Mouse (Mus musculus) testis, adult 2 months (tissue): ENCODE data around the gene Gpr15. TPM values are rescaled to one million over a fixed set of nuclear protein-coding genes. Genes with fewer than 3 reads are reported as not detected.

ENCODE experiments used
- H3K27ac ChIP-seq: fragments of 200-500 bp; 2 replicates; pipeline ENCODE4 v1.5.1; 2012; ENCODE audit warnings: low read depth, low read length; ENCODE audit not compliant: control insufficient read depth, insufficient read depth
- H3K27me3 ChIP-seq: fragments of 200-500 bp; 2 replicates; pipeline ENCODE4 v1.6.1; 2012; ENCODE audit warnings: mild to moderate bottlenecking, low read length, moderate library complexity; ENCODE audit not compliant: control insufficient read depth, insufficient read depth
- H3K36me3 ChIP-seq: fragments of 200-500 bp; 2 replicates; pipeline ENCODE4 v1.6.1; 2012; ENCODE audit warnings: mild to moderate bottlenecking, low read length; ENCODE audit not compliant: control insufficient read depth, insufficient read depth
- H3K4me1 ChIP-seq: fragments of 200-500 bp; 2 replicates; pipeline ENCODE4 v1.6.1; 2012; ENCODE audit warnings: low read length; ENCODE audit not compliant: control insufficient read depth, insufficient read depth
- H3K4me3 ChIP-seq: fragments of 200-500 bp; 2 replicates; pipeline ENCODE4 v1.5.1; 2012; ENCODE audit warnings: low read depth, mild to moderate bottlenecking, low read length, moderate library complexity, mixed read lengths; ENCODE audit not compliant: control insufficient read depth
- CTCF ChIP-seq: fragments of 200-500 bp; IDR thresholded peaks from 2 replicates; pipeline ENCODE4 v1.5.1; 2012; ENCODE audit warnings: low read depth, mild to moderate bottlenecking, inconsistent platforms, low read length, moderate library complexity; ENCODE audit not compliant: control insufficient read depth, insufficient read depth, insufficient replicate concordance
- POLR2A ChIP-seq: fragments of 200-500 bp; IDR thresholded peaks from 2 replicates; pipeline ENCODE4 v1.6.1; 2012; ENCODE audit warnings: low read depth, mild to moderate bottlenecking, inconsistent platforms, low read length, moderate library complexity; ENCODE audit not compliant: control insufficient read depth
- polyA plus RNA-seq: library from polyadenylated mRNA; depleted of rRNA; stranded (reverse); fragments of >200 nt; gene quantifications from 2 replicates; pipeline ENCODE4 v1.2.3, GENCODE M21; 2012

Gpr15 gene
- polyA plus RNA-seq, 1 experiment = 4.2 TPM

DNA sequence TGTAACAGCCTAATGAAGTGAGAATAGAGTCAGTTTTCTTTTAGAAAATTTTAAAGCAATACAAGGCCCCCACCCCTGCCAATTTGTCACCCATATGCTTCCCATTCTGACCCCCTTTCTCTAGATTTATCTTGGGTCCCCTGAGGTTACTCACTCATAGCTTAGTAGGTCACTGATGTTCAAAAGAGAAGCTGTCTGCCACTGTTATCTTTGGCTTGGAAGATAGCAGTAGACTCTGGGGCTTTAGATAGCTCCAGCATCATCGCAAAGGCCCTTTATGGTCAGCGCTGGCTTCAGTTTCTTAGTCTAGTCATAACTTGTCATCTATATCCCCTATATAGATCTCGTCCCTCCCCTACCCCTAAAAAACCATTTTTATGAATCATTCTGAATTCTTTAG, 42.2 kb downstream of the Gpr15 start:
- Histone ChIP-seq H3K27ac (no peak overlapping the region), H3K4me1 (no peaks in the 10 kb centered on the region), H3K4me3 (no peak overlapping the region), H3K27me3 (no peaks in the 10 kb centered on the region), H3K36me3 (no peaks in the 10 kb centered on the region)
- TF ChIP-seq CTCF = no peak
- TF ChIP-seq POLR2A = no peak

DNA sequence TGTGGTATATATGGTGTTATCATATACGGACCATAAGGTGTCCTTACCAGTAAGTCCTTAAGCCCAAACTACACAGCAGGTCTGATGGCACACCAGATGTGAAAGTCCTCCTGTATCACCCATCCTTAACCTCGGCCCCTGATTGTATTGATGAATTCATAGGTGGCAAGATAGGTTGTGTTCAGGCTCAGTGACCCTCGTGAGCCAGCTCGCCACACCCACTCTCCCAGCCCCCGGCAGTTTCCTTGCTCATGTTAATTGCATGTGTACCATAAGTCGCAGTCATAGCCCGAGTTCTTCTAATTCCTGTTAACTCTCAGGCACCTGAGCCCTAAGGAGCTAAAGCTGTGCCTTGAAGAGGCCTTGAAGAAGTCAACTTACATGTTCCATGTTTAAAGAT, 42.7 kb downstream of the Gpr15 start:
- no peak overlapping the region for H3K4me3 ChIP-seq
- no peaks in the 10 kb centered on the region for H3K36me3 ChIP-seq
- H3K27me3 ChIP-seq = no peaks in the 10 kb centered on the region
- H3K4me1 ChIP-seq = no peaks in the 10 kb centered on the region
- TF ChIP-seq CTCF = no peak
- no peak for TF ChIP-seq POLR2A
- no peak overlapping the region for H3K27ac ChIP-seq

DNA sequence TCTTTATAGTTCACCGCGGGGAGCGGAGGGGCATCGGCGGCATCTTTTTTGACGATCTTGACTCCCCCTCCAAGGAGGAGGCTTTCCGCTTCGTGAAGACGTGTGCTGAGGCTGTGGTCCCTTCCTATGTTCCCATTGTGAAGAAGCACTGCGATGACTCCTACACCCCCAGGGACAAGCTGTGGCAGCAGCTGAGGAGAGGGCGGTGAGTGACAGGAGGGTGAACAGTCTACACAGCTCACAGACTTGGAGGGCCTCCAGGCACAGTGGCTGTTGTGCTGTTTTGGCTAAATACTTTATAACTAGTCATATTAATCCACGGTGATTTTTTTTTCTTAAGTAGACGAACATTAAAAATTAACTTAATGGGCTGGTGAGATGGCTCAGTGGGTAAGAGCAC, 43.6 kb downstream of the Gpr15 start:
- Histone ChIP-seq H3K4me3 (no peak overlapping the region), H3K27me3 (no peaks in the 10 kb centered on the region), H3K27ac (no peak overlapping the region), H3K4me1 (peaks cover 6% of the 10 kb centered on the region), H3K36me3 (no peaks in the 10 kb centered on the region)
- TF ChIP-seq POLR2A (no peak), CTCF (no peak)

DNA sequence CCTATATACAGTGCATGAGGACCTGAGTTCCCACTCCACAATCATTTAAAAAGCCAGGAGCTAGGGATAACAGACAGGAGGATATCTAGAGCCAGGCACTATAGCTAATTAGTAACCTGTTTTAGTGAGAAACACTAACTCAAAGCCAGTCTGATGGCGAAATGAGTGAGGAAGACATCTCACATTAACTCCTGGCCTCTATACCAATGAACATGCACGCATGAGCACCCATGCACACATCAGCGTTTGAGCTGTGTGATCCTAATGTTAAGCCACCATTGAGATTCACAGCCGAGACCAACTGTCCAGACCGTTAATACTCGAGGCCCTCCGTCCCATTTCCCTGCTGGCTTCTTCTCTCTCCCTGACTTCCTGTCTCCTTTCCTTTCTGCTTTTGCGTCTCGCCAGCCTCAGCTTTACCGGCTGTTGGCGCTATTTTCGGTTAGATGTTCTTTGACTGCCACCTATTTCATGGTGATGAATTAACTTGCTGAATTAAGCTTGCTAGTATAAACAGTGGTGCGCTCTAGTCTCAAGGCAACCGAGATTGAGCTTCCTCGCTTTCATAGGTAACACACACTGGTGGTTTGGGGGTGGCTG, 45.0 kb downstream of the Gpr15 start:
- Histone ChIP-seq H3K27me3 (no peaks in the 10 kb centered on the region), H3K36me3 (no peaks in the 10 kb centered on the region)
- TF ChIP-seq POLR2A (no peak), CTCF (no peak)

DNA sequence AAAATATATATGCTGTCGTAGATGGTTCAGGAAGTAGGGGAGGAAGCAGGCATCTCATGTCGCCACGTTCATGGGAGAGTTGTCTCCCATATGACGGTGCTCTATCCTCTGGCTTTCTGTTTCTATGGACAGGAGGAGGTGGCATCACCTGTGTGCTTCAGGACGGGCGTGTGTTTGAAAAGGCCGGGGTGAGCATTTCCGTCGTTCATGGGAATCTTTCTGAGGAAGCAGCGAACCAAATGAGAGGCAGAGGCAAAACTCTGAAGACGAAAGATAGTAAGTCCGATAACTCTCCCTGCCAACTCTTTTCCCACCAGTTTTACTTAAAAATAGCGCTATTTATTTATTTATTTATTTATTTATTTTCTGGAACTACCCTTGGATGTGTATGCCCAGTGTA, 46.5 kb downstream of the Gpr15 start:
- Histone ChIP-seq H3K4me3 (no peak overlapping the region), H3K27ac (no peak overlapping the region), H3K27me3 (no peaks in the 10 kb centered on the region), H3K4me1 (peaks cover 6% of the 10 kb centered on the region), H3K36me3 (no peaks in the 10 kb centered on the region)
- TF ChIP-seq POLR2A (no peak), CTCF (no peak)

More for the DNA sequence above, 45.0 kb downstream of the Gpr15 start:
- H3K27ac ChIP-seq = no peak overlapping the region
- H3K4me1 ChIP-seq = peaks cover 6% of the 10 kb centered on the region
- H3K4me3 ChIP-seq = no peak overlapping the region

GRCm38 (mm10) chr16:58671212-58671985, 47.5 kb downstream of the Gpr15 start:
- H3K36me3 ChIP-seq = no peaks in the 10 kb centered on the region
- H3K27ac ChIP-seq = no peak overlapping the region
- no peaks in the 10 kb centered on the region for H3K27me3 ChIP-seq
- peaks cover 6% of the 10 kb centered on the region for H3K4me1 ChIP-seq
- H3K4me3 ChIP-seq = no peak overlapping the region
- TF ChIP-seq POLR2A = no peak
- TF ChIP-seq CTCF = no peak

DNA sequence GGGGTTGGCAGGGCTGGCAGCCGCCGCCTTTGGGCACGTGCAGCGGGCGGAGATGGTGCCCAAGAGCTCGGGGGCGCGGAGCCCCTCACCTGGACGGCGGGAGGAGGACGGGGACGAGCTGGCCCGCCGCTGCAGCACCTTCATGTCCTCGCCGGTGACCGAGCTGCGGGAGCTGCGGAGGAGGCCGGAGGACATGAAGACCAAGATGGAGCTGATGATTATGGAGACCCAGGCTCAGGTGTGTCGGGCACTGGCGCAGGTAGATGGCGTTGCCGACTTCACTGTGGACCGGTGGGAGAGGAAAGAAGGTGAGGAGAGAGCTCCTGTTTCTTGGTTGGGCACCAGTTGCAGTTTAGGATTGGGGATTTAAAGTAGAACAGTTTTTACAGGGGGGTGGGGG, 48.2 kb downstream of the Gpr15 start:
- H3K4me3 ChIP-seq = peak overlapping the region; percentile 93

More for the DNA sequence above, 48.2 kb downstream of the Gpr15 start:
- no peaks in the 10 kb centered on the region for H3K36me3 ChIP-seq
- no peak overlapping the region for H3K27ac ChIP-seq
- H3K27me3 ChIP-seq = no peaks in the 10 kb centered on the region
- H3K4me1 ChIP-seq = peaks cover 6% of the 10 kb centered on the region
- TF ChIP-seq POLR2A = no peak
- no peak for TF ChIP-seq CTCF
